Mouse (Mus musculus) ES-Bruce4 (cell line): ENCODE measurements around the gene F12.
"Not testable (repeated sequence)": the region's sequence is repeated elsewhere in the genome, so short reads cannot be mapped to it uniquely, and the experiment has no call there.

Experiments
- CTCF ChIP-seq: IDR thresholded peaks from one replicate; pipeline ENCODE4 v1.8.1; 2011; ENCODE audit warnings: low read depth, low read length
- EP300 ChIP-seq: IDR thresholded peaks from 2 replicates; pipeline ENCODE4 v1.6.1; 2011; ENCODE audit warnings: low read depth, low read length; ENCODE audit not compliant: insufficient read depth
- POLR2A ChIP-seq: IDR thresholded peaks from one replicate; pipeline ENCODE4 v1.8.1; 2011; ENCODE audit warnings: low read length; ENCODE audit not compliant: insufficient read depth

- not testable (repeated sequence) for TF ChIP-seq CTCF, POLR2A, EP300
These were observed 10.6 kb upstream of the F12 start for GRCm38 (mm10) chr13:55437111-55437629.
